Mouse (Mus musculus) NIH3T3 (cell line): Measurements from ENCODE around the gene Kcnj9.

Experiments
- DNase-seq: peaks from one replicate; pipeline ENCODE4 v3.0.0-alpha.2; 2012; ENCODE audit warnings: low read depth

Kcnj9 gene

DNA sequence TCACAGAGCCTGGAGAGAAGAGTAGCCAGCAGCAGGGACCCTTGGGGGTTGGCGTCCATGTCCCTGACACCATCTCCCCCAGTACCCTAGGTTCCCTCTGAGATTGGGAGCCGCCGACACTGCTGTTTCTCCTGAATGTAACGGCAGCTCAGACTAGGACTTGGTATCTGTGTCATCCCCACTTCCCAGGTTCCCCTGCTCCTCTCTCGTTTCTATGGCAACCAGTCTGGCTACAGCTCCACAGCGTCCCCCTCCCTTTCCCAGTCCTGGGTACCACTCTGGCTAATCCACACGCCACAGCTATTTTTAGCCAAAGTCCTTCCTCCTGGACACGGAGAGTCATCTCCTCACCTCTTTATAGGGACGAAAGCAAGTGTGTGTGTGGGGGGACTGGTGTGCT is at the start of gene Kcnj9:
Gene Kcnj9 (minus strand): TSS at position 188 of the 400 bp plus-strand sequence.
- DNase-seq = no peak

DNA sequence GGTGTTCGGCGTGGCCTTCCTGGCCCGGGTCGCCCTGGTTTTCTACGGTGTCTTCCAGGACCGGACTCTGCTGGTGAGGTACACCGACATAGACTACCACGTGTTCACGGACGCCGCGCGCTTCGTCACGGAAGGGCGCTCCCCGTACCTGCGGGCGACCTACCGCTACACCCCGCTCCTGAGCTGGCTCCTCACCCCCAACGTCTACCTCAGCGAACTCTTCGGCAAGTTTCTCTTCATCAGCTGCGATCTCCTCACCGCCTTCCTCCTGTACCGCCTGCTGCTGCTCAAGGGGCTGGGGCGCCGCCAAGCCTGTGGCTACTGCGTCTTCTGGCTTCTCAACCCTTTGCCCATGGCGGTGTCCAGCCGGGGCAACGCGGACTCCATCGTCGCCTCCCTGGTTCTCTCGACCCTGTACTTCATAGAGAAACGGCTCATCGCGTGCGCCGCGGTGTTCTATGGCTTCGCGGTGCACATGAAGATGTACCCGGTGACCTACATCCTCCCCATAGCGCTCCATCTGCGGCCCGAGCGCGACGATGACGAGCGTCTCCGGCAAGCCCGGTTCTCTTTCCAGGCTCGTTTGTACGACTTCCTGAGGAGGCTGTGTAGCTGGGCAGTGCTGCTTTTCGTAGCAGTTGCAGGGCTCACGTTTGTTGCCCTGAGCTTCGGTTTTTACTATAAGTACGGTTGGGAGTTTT is 47.8 kb upstream of the Kcnj9 start:
- peak; percentile 45 for DNase-seq

DNA sequence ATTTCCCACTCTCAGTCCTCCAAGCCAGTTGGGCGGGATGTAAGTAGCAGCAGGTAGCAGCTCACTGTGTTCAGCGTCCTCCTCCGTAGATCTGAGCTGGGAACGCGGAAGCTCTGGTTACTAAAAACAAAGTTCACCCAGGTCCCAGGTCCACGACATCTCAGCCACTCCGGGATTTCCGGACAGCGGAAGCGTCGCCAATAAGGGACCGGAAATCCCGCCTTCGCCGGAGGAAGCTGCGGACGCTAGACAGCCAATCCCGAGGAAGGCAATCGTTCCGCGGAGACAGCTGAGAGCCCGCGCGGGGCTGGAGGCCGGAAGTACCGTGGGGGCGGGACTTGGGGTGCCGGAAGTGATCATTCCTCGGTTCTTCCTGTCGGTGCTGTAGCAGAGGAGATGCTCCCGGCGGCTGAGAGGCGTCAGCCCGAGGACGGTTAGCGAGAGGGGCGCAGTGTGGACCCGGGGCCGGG is 47.1 kb upstream of the Kcnj9 start, which contains the start of gene Pigm:
Gene Pigm (plus strand): TSS at position 349 of the 470 bp plus-strand sequence.
- DNase-seq = peak; percentile 98

GRCm38 (mm10) chr1:172368768-172369418 is 39.8 kb upstream of the Kcnj9 start:
- peak; percentile 30 for DNase-seq

GRCm38 (mm10) chr1:172364684-172365083 is 35.6 kb upstream of the Kcnj9 start:
- DNase-seq = peak; percentile 71

DNA sequence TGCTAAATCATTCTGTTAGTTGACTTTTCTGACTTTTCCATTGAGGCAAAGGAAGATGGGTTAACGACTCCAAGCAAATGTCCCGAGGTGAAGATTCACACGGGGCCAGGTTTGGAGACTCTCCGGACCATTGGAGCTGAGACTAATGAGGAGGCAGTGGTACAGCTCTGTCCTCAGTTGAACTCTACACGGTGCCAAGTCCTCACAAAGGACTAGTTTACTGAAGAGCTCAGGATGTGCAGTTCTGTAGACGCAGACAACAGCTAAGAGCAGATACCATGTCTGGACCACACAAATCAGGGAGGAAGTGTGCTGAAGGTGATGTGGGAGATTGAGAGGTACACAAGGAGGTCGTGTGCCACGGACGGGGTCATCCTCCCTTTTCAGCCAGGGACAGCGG is 29.2 kb upstream of the Kcnj9 start:
- DNase-seq = no peak

DNA sequence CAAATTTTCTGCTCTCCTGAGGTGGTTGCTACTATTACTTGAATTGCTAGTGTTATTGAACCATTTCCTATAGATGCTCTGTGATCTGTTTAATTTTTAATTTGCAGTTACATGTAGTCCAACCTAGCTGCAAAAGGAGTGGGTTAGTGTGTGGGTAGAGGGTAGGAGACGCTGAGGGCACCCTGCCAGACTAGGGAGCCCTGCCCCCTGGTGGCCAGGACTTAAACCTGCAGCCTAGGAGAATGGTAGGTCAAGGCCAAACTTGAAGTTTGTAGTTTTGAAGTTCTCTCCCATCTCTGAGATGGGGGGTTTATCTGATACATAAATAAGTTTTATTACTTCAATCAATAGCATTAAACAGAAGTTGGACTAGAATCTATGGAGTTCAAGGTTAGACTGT is 28.4 kb upstream of the Kcnj9 start:
- peak; percentile 70 for DNase-seq

GRCm38 (mm10) chr1:172355336-172355735 is 26.2 kb upstream of the Kcnj9 start:
- DNase-seq = no peak

GRCm38 (mm10) chr1:172352453-172352852 is 23.3 kb upstream of the Kcnj9 start:
- no peak for DNase-seq

DNA sequence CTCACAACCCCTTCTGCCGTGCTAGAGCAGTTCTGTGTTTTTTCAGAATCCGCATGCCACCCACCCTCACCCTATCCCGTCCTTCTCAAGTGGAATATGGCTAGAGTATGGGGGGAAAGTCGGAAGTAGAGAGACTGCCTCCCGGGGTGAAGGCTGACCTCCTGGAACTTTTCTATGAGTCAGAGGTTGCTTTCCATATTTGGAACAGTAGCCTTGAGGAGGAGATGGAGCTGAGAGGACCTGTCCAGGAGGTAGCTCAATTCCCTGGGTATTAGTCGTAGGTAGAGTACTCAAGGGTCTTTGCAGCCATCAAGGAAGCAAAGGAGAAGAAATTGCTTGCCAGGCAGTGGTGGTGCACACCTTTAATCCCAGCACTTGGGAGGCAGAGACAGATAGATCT is 22.9 kb upstream of the Kcnj9 start:
- DNase-seq = no peak

DNA sequence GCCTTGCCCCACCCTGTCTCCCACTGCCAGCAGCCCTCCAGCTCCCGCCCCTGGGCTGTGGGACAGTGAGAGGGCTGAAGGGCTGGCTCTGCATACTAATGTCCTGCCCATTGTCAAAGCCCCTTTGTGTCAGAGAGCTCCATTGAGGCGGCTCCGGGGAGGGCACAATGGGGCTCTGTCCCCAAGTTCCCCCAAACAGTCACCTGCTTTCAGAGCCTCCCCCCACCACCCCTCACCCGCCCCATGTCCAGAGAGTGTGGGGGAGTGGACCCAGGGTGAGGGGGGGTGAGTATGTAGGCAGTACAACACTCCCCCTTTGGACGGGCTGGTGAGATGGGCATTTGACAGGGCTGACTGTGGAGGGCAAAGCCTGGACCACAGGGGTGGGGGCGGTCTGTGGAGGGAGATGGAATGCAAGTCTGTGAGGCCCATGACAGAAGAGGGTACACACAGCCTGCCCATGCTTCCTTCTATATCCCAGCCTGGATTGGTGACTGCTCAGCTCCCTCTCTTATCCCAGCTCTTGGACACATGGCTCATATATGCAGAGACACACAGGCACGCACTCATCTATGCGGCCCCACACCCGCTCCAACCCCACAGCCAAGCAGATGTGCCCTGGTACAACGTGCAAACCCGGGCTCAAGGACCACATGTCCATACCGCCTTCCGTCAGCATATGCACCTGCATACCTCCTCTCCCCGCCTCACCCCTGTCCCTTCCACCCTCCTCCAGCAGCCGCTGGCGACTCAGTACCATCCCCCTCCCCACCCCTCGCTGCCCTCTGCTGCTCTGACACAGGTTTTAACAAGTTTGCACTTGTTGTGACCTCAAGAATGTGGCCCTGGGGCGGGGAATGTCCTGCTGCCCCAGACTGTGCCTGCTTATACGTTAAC is 21.0 kb upstream of the Kcnj9 start:
- no peak for DNase-seq

GRCm38 (mm10) chr1:172349504-172349903 is 20.4 kb upstream of the Kcnj9 start:
- DNase-seq = no peak

- DNase-seq = no peak
Measured at GRCm38 (mm10) chr1:172347382-172347781, 18.3 kb upstream of the Kcnj9 start.

DNA sequence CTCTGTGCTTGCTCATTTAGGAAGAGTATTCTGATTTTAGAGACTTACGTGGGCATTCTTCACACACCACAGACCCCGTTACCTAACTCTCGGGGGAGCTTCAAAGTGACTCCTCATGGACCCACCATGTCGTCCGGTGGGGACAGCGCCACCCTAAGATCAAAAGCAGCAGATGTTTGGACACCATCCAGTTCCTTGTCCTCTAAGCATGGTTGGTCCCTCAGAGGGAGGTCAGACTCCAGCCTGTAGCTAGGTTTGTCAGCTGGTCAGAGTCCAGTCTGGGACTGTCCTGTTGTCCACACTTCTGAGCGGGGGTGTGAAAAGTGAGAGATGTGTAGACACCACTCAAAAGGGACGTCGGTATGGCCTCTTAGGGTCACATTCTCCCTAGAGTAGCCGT is 17.6 kb upstream of the Kcnj9 start:
- no peak for DNase-seq

DNA sequence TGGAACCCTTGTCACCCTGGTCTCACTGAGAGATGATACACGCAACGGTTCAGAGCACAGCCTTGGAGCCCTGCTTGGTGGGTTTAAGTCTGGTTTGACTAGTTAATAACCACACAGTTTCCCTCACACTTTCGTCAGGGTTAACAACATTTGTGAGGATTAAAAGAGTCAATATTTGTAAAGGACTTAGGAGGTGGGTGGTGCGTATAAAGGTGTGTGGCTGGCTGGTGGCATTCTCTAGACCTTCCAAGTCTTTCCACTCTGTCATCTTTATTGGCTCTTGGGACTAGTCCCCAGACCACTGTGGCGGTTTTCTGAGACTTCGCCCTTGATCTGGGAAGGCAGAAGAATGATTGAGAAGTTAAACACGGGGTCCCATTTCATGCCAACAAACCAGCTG is 15.7 kb upstream of the Kcnj9 start:
- DNase-seq = no peak

DNA sequence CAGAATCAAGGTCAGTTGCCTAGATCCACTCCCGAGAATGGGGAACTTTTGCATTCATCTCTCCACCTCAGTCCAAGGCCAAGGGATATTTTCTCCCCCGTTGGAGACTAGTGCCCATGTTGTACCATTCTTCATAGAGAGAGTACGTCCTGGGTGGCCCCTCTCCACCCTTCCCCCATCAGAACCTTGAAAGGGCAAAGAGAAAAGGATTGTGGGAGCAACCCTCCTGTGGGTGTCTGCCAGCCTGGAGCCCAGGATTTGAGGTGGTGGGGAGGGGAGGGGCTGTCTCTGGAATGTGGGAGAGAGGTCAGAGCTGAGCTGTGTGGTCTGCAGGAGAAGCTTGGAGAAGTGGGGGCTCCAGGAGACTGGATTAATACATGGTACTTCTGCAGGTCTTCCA is 14.8 kb upstream of the Kcnj9 start:
- no peak for DNase-seq

DNA sequence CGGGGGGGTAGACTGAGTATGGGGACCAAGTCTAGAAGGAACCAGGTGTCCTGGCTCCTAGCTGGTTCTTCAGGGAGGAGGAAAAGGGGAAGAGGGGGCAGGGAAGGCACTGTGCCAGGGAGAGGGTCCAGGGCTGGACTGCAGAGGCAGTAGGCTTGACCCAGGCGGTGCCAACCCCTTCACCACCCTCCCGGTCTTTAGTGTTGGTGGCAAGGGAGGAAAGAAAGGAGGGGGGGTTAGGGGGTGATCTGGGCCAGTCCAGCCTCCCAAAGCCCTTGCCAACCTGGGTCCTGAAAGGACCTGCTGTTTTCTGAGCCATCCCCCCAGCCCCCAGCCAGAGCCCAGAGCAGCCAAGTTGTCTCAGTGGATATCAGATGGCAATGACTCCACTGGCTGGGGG is 13.6 kb upstream of the Kcnj9 start:
- no peak for DNase-seq

DNA sequence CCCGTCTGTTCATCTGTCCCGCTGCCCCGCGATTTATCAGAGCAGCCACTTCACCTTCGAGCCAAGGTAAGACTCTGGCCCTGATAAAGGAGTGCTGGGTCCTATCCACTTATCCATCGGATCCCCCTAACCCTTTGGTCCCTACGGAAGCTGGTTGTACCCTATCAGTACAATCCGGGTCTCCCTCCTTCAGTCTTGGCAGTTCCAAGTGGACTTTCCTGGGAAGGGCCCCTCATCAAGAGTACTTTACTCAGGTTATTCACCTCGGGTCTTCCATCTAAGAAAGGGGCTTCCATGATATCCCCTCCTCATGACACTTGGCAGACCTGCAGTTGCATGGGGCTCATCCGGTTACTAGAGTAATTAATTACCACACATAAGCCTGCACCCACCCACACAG is 12.3 kb upstream of the Kcnj9 start:
- no peak for DNase-seq

- peak; percentile 8 for DNase-seq
Measured at GRCm38 (mm10) chr1:172340729-172341321, 11.7 kb upstream of the Kcnj9 start, which contains the start of gene Kcnj10. Gene Kcnj10 (plus strand): TSS chr1:172341210.

GRCm38 (mm10) chr1:172337411-172338185 is 8.5 kb upstream of the Kcnj9 start:
- no peak for DNase-seq

GRCm38 (mm10) chr1:172335804-172336203 is 6.7 kb upstream of the Kcnj9 start:
- DNase-seq = no peak
